Mouse (Mus musculus): Measurements from ENCODE around the gene Eps8l2. TPM values are rescaled to one million over a fixed set of nuclear protein-coding genes. Genes with fewer than 3 reads are reported as not detected.
"Not testable (repeated sequence)": the region's sequence is repeated elsewhere in the genome, so short reads cannot be mapped to it uniquely, and the experiment has no call there.

Eps8l2 gene
- polyA plus RNA-seq, 1 experiment from 2014 or later, result not detected

GRCm38 (mm10) chr7:141394158-141394557 is 55.5 kb downstream of the Eps8l2 start:
- H3K4me3 ChIP-seq (ENCODE audit: inconsistent target), result no peak overlapping the region
- peak overlapping the region; percentile 30 for H3K27ac ChIP-seq
- 1% methylated on average over 6 of the region's 7 CpGs for WGBS (ENCODE audit: missing documents)
- H3K79me2 ChIP-seq (ENCODE audit: inconsistent target), result peaks cover 67% of the 10 kb centered on the region
- H3K36me3 ChIP-seq (ENCODE audit: inconsistent target), result peaks cover 35% of the 10 kb centered on the region

- H3K4me3 ChIP-seq (ENCODE audit: inconsistent target), result no peak overlapping the region
- WGBS (ENCODE audit: missing documents), result 44% methylated on average over 3 of the region's 6 CpGs
Observed at GRCm38 (mm10) chr7:141394771-141395170, 56.1 kb downstream of the Eps8l2 start.

GRCm38 (mm10) chr7:141395348-141395747 is 56.7 kb downstream of the Eps8l2 start:
- Histone ChIP-seq H3K27ac (no peak overlapping the region), H3K36me3 (ENCODE audit: inconsistent target) (peaks cover 46% of the 10 kb centered on the region), H3K4me3 (ENCODE audit: inconsistent target) (no peak overlapping the region), H3K79me2 (ENCODE audit: inconsistent target) (peaks cover 67% of the 10 kb centered on the region)
- WGBS (ENCODE audit: missing documents), result 82% methylated on average over 1 of the region's 1 CpGs

More at GRCm38 (mm10) chr7:141394771-141395170, 56.1 kb downstream of the Eps8l2 start:
- Histone ChIP-seq H3K36me3 (ENCODE audit: inconsistent target) (peaks cover 40% of the 10 kb centered on the region), H3K79me2 (ENCODE audit: inconsistent target) (peaks cover 67% of the 10 kb centered on the region), H3K27ac (peak overlapping the region; percentile 30)

- no peak overlapping the region for H3K27ac ChIP-seq
- 45% methylated on average over 5 of the region's 5 CpGs for WGBS (ENCODE audit: missing documents)
- H3K79me2 ChIP-seq (ENCODE audit: inconsistent target), result peaks cover 5% of the 10 kb centered on the region; the same call in 1 of the 2 replicates
- no peak overlapping the region for H3K4me3 ChIP-seq (ENCODE audit: inconsistent target)
- H3K36me3 ChIP-seq (ENCODE audit: inconsistent target), result peaks cover 52% of the 10 kb centered on the region
Observed at GRCm38 (mm10) chr7:141403305-141403704, 64.6 kb downstream of the Eps8l2 start.

GRCm38 (mm10) chr7:141405466-141405865 is 66.8 kb downstream of the Eps8l2 start:
- Histone ChIP-seq H3K36me3 (ENCODE audit: inconsistent target) (peaks cover 49% of the 10 kb centered on the region), H3K79me2 (ENCODE audit: inconsistent target) (no peaks in the 10 kb centered on the region), H3K4me3 (ENCODE audit: inconsistent target) (no peak overlapping the region), H3K27ac (no peak overlapping the region)
- 83% methylated on average over 4 of the region's 4 CpGs for WGBS (ENCODE audit: missing documents)

- H3K79me2 ChIP-seq (ENCODE audit: inconsistent target); H3K27ac ChIP-seq; H3K4me3 ChIP-seq (ENCODE audit: inconsistent target): not testable (repeated sequence)
- peaks cover 33% of the 10 kb centered on the region for H3K36me3 ChIP-seq (ENCODE audit: inconsistent target)
- WGBS (ENCODE audit: missing documents), result 90% methylated on average over 6 of the region's 7 CpGs
Observed at GRCm38 (mm10) chr7:141407670-141408069, 69.0 kb downstream of the Eps8l2 start.

GRCm38 (mm10) chr7:141408833-141409232 is 70.2 kb downstream of the Eps8l2 start:
- Histone ChIP-seq H3K36me3 (ENCODE audit: inconsistent target) (peaks cover 28% of the 10 kb centered on the region), H3K4me3 (ENCODE audit: inconsistent target) (no peak overlapping the region), H3K79me2 (ENCODE audit: inconsistent target) (peaks cover 20% of the 10 kb centered on the region), H3K27ac (no peak overlapping the region)
- WGBS (ENCODE audit: missing documents), result 14% methylated on average over 11 of the region's 11 CpGs

GRCm38 (mm10) chr7:141410631-141411030 is 72.0 kb downstream of the Eps8l2 start:
- H3K4me3 ChIP-seq (ENCODE audit: inconsistent target), result no peak overlapping the region
- H3K27ac ChIP-seq, result no peak overlapping the region
- peaks cover 20% of the 10 kb centered on the region for H3K79me2 ChIP-seq (ENCODE audit: inconsistent target)
- H3K36me3 ChIP-seq (ENCODE audit: inconsistent target), result peaks cover 28% of the 10 kb centered on the region
- WGBS (ENCODE audit: missing documents), result 94% methylated on average over 8 of the region's 8 CpGs

GRCm38 (mm10) chr7:141411667-141412066 is 73.0 kb downstream of the Eps8l2 start:
- H3K27ac ChIP-seq, result no peak overlapping the region
- H3K79me2 ChIP-seq (ENCODE audit: inconsistent target), result peaks cover 20% of the 10 kb centered on the region
- WGBS (ENCODE audit: missing documents), result 100% methylated on average over 1 of the region's 1 CpGs
- no peak overlapping the region for H3K4me3 ChIP-seq (ENCODE audit: inconsistent target)
- H3K36me3 ChIP-seq (ENCODE audit: inconsistent target), result peaks cover 28% of the 10 kb centered on the region

Other genes starting within 250 kb of the Eps8l2 start
- gene Sigirr, start 238.3 kb upstream of the Eps8l2 start, polyA plus RNA-seq (2018), result 0.50 to 2.0 TPM (median 0.58 TPM) in 3 replicates
- not detected in 3 replicates for gene Ano9, start 221.1 kb upstream of the Eps8l2 start, polyA plus RNA-seq (2018)
- 12.0 to 19.0 TPM (median 15.6 TPM) in 3 replicates for gene Ptdss2, start 216.5 kb upstream of the Eps8l2 start, polyA plus RNA-seq (2018)
- gene Rnh1, start 166.0 kb upstream of the Eps8l2 start, polyA plus RNA-seq (2018), result 93.2 to 290 TPM (median 289 TPM) in 3 replicates
- 31.1 to 73.7 TPM (median 35.0 TPM) in 3 replicates for gene Hras, start 144.9 kb upstream of the Eps8l2 start, polyA plus RNA-seq (2018)
- 1.2 to 3.9 TPM (median 2.3 TPM) in 3 replicates for gene Lrrc56, start 144.7 kb upstream of the Eps8l2 start, polyA plus RNA-seq (2018)
- gene Lmntd2, start 124.8 kb upstream of the Eps8l2 start, polyA plus RNA-seq (2018), result not detected in 3 replicates
- 0.60 to 3.0 TPM (median 2.4 TPM) in 3 replicates for gene Rassf7, start 123.0 kb upstream of the Eps8l2 start, polyA plus RNA-seq (2018)
- gene Phrf1, start 110.1 kb upstream of the Eps8l2 start, polyA plus RNA-seq (2018), result 36.7 to 44.4 TPM (median 42.6 TPM) in 3 replicates
- gene Irf7, start 72.4 kb upstream of the Eps8l2 start, polyA plus RNA-seq (2018), result 119 to 344 TPM (median 190 TPM) in 3 replicates
- not detected in 3 replicates for gene Cdhr5, start 62.1 kb upstream of the Eps8l2 start, polyA plus RNA-seq (2018)
- not detected in 3 replicates for gene Sct, start 59.7 kb upstream of the Eps8l2 start, polyA plus RNA-seq (2018)
- 0.09 TPM in 1 of 3 replicates, not detected in the others for gene Drd4, start 46.9 kb upstream of the Eps8l2 start, polyA plus RNA-seq (2018)
- gene Deaf1, start 11.2 kb upstream of the Eps8l2 start, polyA plus RNA-seq (2018), result 14.6 to 16.7 TPM (median 16.5 TPM) in 3 replicates
- gene Tmem80, start 11.1 kb upstream of the Eps8l2 start, polyA plus RNA-seq (2018), result 10.2 to 25.3 TPM (median 18.7 TPM) in 3 replicates
- 238 to 467 TPM (median 415 TPM) in 3 replicates for gene Taldo1, start 53.3 kb downstream of the Eps8l2 start, polyA plus RNA-seq (2018)
- gene Gatd1, start 75.3 kb downstream of the Eps8l2 start, polyA plus RNA-seq (2018), result 8.0 to 25.6 TPM (median 17.6 TPM) in 3 replicates
- gene Cend1, start 90.6 kb downstream of the Eps8l2 start, polyA plus RNA-seq (2018), result not detected in 3 replicates
- 12.7 to 36.5 TPM (median 27.8 TPM) in 3 replicates for gene Slc25a22, start 99.0 kb downstream of the Eps8l2 start, polyA plus RNA-seq (2018)
- gene Pidd1, start 105.1 kb downstream of the Eps8l2 start, polyA plus RNA-seq (2018), result 1.5 to 4.4 TPM (median 1.7 TPM) in 3 replicates
- gene Rplp2, start 108.5 kb downstream of the Eps8l2 start, polyA plus RNA-seq (2018), result 766 to 855 TPM (median 779 TPM) in 3 replicates
- gene Pnpla2, start 116.3 kb downstream of the Eps8l2 start, polyA plus RNA-seq (2018), result 36.1 to 135 TPM (median 74.0 TPM) in 3 replicates
- gene Cracr2b, start 122.2 kb downstream of the Eps8l2 start, polyA plus RNA-seq (2018), result 15.7 to 22.0 TPM (median 19.0 TPM) in 3 replicates
- 58.4 to 83.6 TPM (median 60.3 TPM) in 3 replicates for gene Cd151, start 128.5 kb downstream of the Eps8l2 start, polyA plus RNA-seq (2018)
- 8.3 to 22.8 TPM (median 12.8 TPM) in 3 replicates for gene Polr2l, start 136.3 kb downstream of the Eps8l2 start, polyA plus RNA-seq (2018)
- 48.8 to 142 TPM (median 129 TPM) in 3 replicates for gene Tspan4, start 136.4 kb downstream of the Eps8l2 start, polyA plus RNA-seq (2018)
- gene Chid1, start 201.0 kb downstream of the Eps8l2 start, polyA plus RNA-seq (2018), result 23.1 to 31.1 TPM (median 25.0 TPM) in 3 replicates
- gene Ap2a2, start 223.3 kb downstream of the Eps8l2 start, polyA plus RNA-seq (2018), result 86.4 to 118 TPM (median 89.9 TPM) in 3 replicates

Measured in macrophage (primary cell).